Mouse (Mus musculus) adrenal gland, adult (tissue): ENCODE results near the gene Slco1a1.
"Not testable (repeated sequence)": the region's sequence is repeated elsewhere in the genome, so short reads cannot be mapped to it uniquely, and the experiment has no call there.

Experiments used
- DNase-seq, 2 experiments: peaks; one replicate each; pipeline ENCODE4 v3.0.0; 2022 to 2023; ENCODE audit warnings: low spot score in 1 of 2; ENCODE audit not compliant: inconsistent age in 2 of 2

The Slco1a1 gene

GRCm38 (mm10) chr6:141946862-141947261, at the start of gene Slco1a1:
Gene Slco1a1 (minus strand): TSS chr6:141946962.
- DNase-seq = no peak

GRCm38 (mm10) chr6:141986772-141987171, 40.0 kb upstream of the Slco1a1 start:
- no peak for DNase-seq

GRCm38 (mm10) chr6:141984644-141985043, 37.9 kb upstream of the Slco1a1 start:
- no peak for DNase-seq

GRCm38 (mm10) chr6:141962420-141962819, 15.7 kb upstream of the Slco1a1 start:
- DNase-seq = no peak

GRCm38 (mm10) chr6:141961861-141962260, 15.1 kb upstream of the Slco1a1 start:
- DNase-seq = no peak

GRCm38 (mm10) chr6:141960482-141960881, 13.7 kb upstream of the Slco1a1 start:
- DNase-seq = no peak

GRCm38 (mm10) chr6:141940451-141940850, 6.3 kb downstream of the Slco1a1 start:
- no peak for DNase-seq

GRCm38 (mm10) chr6:141898197-141898596, 48.6 kb downstream of the Slco1a1 start:
- DNase-seq = no peak

- no peak for DNase-seq
Observed at GRCm38 (mm10) chr6:141889723-141890122, 57.0 kb downstream of the Slco1a1 start.

- DNase-seq = peak in 1 of 2 experiments; percentile 31
Observed at GRCm38 (mm10) chr6:141888248-141888647, 58.5 kb downstream of the Slco1a1 start.

- no peak for DNase-seq
Observed at GRCm38 (mm10) chr6:141882581-141882980, 64.2 kb downstream of the Slco1a1 start.

GRCm38 (mm10) chr6:141875742-141876141, 71.0 kb downstream of the Slco1a1 start:
- DNase-seq = not testable (repeated sequence)

- no peak for DNase-seq
Observed at GRCm38 (mm10) chr6:141871711-141872110, 75.1 kb downstream of the Slco1a1 start.

GRCm38 (mm10) chr6:141868735-141869134, 78.0 kb downstream of the Slco1a1 start:
- DNase-seq = no peak

- no peak for DNase-seq
Observed at GRCm38 (mm10) chr6:141866026-141866425, 80.7 kb downstream of the Slco1a1 start.

GRCm38 (mm10) chr6:141857735-141858531, 88.8 kb downstream of the Slco1a1 start:
- DNase-seq = no peak
